Mouse (Mus musculus): ENCODE measurements around the gene Pax2.
"Not testable (repeated sequence)": the region's sequence is repeated elsewhere in the genome, so short reads cannot be mapped to it uniquely, and the experiment has no call there.

Pax2 gene

DNA sequence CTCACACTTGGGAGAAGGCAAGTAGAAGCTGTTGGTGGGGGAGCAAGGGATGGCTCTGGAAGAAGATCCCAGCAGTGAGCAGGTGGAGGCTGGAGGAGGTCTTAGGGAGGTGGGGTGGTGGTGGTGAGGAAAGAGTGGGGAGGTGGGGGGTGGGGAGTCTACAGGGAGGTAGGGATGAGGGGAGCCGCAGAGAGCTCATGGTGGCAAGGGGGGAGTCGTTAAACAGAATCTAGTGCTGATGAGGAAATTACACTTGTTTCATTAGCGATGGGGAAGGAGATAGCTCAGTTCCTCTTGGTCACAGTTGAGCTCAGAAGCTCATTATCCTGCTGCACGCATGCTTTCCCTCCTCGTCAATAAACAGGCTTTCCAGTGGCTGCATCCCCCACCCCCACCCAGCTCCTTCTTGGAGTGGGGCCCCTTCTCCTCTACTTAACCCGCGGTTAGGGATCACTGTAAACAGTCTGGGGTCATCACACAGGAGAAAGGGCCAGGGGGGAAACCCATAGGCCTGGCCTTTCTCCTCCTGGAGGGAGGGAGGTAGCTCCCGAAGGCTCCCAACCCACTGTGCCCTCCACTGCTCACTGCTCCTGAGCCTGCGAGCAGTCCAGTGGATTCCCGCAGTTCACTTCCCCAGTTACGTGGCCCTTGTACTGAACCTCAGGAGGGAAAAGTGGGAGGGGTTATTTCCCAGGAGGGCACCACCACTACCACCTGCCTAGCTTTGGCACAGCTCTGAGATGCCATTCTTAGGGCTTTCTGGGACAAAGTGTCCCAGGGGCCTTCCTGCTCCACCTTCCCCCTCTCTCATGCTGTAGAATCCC lies 78.6 kb downstream of the Pax2 start:
- no peak for DNase-seq (ENCODE audit: extremely low read depth, low read depth, low spot score)

DNA sequence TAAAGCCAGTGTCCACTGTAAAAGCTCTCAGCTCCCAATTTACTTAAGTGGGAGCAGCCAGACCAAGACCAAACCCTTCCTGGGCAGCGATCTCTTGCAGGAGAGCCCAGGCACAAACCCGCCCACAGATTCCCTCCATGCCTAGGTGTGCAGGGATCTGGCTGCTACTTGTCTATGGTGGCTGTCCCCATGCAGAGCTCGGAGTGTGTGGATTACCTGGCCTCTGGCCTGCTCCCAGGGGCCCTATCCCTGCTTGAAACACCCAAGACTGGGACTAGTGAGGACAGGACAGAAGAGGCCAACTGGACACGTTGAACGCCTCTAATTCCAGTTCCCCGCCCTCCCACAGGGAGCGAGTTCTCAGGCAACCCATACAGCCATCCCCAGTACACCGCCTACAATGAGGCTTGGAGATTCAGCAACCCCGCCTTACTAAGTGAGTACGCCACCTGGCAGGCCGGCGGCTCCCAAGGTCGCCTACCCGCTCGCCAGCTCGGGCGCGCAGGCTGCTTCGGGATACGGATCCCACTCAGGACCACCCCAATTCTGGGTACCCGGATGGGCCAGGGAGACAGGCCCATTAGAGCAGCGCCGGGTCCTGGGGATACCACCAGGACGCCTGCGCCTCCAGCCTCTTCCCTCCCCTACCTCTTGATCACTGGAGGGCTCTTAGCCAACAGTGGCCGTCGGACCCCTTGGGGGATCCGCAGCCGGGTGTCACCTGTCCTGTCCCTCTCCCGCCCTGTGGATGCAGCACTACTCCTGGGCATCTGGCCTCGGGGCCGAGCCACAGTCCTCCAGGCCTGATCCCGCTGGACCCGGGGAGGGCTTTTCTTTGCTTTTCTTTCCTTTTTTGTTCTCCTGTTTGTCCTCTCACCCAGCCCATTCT lies 79.4 kb downstream of the Pax2 start:
- DNase-seq (ENCODE audit: extremely low read depth, low read depth, low spot score): no peak

DNA sequence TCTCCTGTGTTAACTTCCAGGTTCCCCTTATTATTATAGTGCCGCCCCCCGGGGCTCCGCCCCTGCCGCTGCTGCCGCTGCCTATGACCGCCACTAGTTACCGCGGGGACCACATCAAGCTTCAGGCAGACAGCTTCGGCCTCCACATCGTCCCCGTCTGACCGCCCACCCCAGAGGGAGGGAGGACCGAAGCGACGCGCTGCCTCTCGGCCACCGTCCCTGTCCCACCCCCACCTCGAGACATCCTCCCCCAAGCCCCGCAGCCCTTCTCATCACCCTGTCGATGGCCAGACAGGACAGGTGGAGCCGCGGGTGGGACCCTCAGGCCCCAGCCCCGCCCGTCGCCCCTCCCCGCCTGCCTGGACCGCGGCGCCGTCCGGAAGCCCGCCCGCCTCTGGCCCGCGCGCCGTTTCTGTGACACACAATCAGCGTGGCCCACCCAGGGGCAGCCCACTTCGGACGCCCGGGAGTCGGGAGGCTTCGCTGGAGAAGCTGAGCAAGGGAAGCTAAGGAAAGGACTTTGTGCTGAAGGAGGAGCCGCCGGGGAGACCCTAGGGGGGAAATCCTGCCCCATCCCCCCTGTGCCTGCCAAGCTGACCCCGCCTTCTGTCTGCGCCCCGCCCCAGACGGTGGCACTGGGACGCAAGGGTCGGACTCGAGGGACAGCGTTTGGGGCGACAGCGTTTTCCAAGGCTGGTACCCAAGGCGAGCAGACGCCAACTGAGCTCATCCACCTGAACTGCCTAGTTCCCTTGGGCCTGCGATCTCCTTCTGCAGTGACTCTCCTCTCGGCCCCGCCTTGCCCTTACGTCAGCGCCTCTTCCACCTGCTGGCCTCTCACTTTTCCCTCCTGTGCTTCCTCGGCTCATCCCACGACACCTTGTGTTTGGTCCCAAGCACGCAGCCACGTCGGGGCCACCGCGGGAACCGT lies 80.4 kb downstream of the Pax2 start:
- DNase-seq (ENCODE audit: extremely low read depth, low read depth, low spot score): no peak

DNA sequence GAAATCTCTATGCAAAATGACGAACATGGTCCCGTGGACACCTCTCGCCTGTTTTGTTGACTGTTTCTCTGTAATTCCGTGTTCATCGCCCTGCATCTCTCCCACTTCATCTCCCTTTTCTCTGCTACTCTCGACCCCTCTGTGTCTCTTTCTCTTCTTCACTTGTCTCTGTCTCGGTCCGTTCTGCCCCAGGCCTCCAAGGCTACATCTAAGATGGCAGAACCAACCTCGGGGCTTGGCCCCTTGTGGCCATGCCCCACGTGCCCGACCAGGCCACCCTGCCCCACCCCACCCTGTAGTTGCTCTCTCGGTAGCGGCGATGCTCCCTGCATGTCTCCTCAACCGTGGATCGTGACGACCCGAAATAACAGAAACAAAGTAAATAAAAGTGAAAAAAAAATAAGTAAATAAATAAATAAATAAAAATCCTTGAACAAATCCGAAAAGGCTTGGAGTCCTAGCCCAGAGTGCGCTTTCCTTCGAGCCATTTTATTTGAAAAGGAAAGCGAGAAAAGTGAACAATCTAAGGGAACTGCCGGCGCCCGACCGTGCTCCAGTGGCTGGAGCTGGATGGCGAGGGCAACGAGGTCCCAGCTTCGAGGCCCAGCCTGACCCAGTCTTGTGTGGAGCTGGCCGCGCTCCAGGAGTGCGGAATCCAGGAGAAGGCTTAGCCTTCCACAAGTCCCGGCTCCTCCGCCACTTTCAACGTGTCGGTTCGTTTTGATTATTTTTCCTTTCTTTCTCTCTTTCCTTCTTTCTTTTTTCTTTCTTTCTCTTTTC lies 81.8 kb downstream of the Pax2 start:
- DNase-seq (ENCODE audit: extremely low read depth, low read depth, low spot score): no peak

DNA sequence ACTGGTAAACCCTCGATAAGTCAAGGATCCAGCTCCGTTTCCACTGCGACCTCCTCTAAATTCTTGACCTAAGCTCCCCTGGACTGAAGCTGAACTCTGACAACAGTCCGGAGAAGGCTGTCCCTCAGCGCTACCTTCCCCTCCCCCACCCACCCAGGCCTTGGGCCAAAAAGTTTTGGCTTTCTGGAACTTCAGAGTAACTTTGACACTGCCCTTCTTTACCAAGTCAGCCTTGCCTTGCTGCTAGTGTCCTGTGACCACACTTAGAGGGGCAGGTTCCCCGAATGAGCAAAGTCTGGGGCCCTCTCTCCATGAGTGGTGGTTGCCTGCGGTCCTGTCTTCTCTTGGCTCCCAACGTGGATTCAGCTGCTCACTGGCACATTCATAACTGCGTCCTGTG lies 82.5 kb downstream of the Pax2 start:
- DNase-seq (ENCODE audit: extremely low read depth, low read depth, low spot score): no peak

DNA sequence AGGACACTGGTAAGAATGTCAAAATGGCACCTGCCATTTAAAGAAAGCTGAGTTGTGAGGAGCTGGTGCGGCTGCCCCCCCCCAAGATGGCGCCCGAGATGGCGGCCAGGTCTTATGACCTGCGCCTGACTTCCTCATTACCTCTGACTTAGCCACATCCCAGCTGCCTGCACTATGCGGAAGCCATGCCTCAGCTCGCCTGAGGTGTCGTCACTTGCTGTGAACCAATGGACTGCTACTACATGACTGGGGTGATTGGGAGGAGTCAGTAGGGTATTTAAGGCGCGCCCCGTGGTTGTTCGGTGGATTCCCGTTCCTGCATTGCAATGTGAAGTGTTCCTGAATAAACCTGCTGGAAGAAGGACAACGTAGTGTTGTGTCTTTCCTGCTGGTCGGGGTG lies 86.8 kb downstream of the Pax2 start:
- not testable (repeated sequence) for DNase-seq (ENCODE audit: extremely low read depth, low read depth, low spot score)

DNA sequence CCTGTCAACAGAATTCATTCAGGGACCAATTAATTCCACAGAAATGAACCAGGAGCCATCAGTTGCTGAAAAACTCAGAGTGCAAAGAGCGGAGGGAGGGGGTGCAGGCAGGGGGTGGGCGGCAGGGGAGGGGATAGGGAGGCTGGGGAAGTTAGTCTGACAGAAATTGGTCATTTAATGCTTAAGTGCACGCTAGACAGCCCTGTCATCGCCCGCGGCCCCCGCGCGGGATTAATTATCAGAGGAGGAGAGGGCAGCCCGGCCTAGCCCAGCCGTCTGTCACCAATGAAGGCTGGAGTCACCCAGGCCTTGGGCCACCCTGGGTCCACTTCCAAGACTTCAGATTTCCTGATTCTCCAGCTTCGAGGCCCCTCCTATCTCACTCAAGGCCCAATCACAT lies 93.6 kb downstream of the Pax2 start:
- no peak for DNase-seq (ENCODE audit: extremely low read depth, low read depth, low spot score)

DNA sequence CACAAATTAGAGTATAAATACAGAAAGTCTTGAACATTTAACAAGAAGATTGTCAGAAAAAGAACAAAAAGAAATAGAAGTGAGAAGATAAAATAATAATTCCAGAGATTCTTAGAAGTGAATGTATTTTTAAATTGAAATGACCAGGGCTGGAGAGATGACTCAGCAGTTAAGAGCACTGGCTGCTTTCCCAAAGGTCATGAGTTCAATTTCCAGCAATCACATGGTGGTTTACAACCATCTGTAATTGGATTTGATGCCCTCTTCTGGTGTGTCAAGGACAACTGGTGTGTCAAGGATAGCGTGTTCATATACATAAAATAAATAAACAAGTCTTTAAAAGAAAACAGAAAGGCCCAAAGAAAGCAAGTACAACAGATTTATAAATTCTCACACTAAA lies 102.8 kb downstream of the Pax2 start:
- DNase-seq (ENCODE audit: extremely low read depth, low read depth, low spot score): no peak

DNA sequence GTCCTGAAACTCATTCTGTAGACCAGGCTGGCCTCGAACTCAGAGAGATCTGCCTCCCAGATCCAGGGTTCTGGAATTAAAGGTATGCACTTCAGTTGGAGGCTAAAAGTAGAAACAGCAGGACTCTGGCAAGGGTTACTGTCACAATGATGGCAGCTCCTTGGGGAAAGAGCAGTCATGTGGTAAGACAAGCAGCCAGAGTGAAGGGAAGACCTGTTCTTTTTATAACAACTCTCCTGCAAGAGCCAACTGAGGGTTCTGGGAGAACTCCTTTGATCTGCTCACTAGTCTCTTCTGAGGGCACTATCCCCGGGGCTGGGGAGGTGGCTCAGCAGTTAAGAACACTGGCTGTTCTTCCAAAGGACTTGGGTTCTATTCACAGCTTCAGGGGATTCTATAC lies 112.9 kb downstream of the Pax2 start:
- DNase-seq (ENCODE audit: extremely low read depth, low read depth, low spot score): no peak

DNA sequence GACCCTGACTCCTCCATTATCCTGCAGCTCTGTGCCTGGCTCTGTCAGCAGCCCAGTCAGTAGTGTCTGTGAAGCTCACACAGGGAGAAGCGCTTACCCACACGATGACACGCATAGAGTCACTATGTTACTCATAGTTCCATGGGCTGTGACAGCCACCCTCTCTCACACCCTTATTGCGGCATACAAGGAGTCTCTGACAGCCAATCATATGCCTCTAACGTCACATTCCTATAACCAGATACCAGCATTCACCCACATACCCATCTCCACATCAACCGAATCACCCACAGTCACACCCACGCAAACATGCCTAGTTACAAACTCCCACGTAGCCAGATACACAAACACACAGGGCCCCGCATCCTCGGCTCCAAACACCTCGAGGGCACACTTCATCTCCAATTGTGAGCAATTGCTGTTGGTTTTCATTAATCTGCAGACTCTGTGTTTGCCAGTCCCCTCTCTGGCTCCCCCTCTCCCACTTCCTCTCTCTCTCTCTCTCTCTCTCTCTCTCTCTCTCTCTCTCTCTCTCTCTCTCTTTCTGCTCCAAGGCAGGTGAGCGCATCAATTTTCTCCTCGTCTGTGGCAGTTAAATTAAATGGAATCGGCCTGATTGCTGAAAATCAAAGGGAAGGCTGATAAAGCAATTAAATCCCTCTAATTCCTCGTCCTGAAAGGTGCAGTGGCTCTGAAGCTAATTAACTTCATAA lies 118.5 kb downstream of the Pax2 start:
- DNase-seq (ENCODE audit: extremely low read depth, low read depth, low spot score): no peak

DNA sequence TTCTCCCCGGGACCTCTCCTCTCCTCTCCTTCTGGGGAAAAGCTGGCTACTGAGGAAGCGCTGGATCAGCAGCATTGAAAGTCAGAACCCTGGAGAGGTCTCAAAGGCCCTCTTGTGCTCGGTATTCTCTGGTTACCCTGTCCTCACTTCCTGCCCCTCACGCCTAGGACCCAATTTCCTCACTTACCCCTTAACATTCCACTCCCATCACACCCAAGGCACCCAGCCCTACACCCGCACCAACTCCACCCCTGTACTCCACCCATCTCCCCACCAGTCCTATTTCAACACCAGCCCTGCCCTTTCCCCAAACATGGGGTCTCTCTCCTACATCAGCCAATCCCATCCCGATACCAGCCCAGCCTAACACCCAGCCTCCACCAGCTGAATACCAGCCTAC lies 119.1 kb downstream of the Pax2 start:
- no peak for DNase-seq (ENCODE audit: extremely low read depth, low read depth, low spot score)

DNA sequence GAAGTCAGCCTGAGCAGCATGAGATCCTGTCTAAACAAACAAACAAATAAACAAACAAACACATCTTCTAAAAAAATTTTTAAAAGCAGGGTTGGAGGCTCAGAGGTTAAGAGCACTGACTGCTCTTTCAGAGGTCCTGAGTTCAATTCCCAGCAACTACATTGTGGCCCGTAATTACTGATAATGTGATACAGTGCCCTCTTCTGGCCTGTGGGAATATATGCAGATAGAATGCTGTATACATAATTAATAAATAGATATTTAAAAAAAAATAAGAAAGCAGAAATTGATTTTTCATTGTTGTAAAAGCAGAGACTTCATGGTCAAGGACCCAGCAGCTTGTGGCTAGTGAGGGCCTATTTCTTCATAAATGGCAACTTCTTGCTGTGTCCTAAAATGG lies 119.9 kb downstream of the Pax2 start:
- DNase-seq (ENCODE audit: extremely low read depth, low read depth, low spot score): no peak

DNA sequence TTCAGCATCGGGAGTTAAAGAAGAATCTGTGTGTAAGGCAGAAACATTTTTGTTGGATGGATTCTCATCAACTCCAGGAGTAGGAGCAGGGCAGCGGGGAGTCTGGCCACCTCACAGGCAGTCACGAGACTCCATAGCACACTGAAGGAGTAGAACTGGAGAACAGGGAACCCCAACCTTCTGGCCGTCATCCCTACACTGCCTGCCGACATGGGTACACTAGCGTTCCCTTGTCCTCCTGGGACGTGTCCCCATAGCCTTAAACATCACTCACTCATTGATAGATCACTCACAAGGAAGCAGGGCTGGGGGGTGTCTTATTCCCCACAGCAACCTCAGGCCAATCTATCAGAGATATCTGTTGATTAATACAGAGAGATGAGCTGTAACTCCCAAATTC lies 120.7 kb downstream of the Pax2 start:
- no peak for DNase-seq (ENCODE audit: extremely low read depth, low read depth, low spot score)

DNA sequence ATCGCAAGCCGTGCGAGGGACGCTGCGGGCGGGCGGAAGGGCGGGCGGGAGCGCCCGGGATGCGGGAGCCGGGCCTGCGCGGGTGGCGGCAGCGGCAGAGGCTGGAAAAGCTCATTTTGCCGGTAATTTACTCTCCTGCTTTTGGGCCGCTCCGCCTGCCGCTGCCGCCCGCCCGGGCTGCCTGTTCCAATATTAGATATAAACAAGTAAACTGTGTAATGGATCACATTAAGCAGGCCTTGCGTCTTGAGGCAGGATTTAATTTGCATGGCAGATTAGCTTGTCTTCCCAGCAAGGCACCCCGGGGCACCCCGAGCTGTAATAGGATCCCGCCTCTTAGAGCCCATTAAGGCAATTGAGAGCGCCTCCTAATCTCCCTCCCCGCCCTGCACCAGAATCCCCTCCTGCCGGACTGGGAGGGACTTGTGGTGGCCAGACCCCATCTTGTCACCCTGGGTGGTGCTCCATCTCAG lies 126.7 kb downstream of the Pax2 start:
- no peak for DNase-seq (ENCODE audit: extremely low read depth, low read depth, low spot score)

DNA sequence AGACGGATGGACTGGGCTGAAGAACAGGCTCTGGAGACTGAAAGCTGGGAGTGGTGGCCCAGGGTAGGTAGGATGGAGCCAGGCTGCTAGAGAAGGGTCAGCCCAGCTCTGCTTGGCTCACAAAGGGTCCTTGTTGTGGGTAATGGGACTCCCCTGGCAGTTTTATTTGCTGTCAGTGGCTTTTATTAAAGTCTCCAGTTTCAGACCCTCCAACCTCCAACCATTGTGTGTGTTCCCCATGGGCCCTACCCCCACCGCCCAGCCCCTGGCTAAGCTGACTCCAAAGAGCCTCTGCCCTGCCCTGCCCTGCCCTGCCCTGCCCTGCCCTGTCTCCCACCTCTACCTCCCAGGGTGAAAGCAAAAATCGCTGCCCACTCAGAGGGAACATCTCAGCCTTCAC lies 128.5 kb downstream of the Pax2 start:
- DNase-seq (ENCODE audit: extremely low read depth, low read depth, low spot score): no peak

DNA sequence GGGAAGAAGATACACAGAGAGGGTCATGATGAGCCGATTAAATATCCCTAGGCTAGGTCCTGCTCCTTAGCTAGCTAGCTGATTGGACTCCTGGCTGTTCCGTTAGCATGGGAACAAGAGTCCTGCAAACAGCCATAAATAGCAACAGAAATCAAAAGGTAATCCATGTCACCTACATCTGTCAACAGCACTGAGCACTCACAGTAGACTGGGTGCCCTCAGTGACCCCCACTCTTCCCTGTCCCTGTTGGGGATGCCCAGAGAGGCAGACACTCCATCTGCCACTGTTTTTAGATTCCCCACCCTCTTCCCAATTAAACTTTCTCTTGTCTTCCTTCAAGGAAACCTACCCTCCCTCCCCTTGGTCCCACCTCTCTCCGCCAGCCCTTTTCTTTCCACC lies 130.6 kb downstream of the Pax2 start:
- DNase-seq (ENCODE audit: extremely low read depth, low read depth, low spot score): no peak

Data from fat pad, adult 2 months (tissue).